Mouse (Mus musculus): ENCODE data around the gene Tent5b.

GRCm38 (mm10) chr4:133480185-133480537 lies 229 bp downstream of the Tent5b start:
- TF ChIP-seq ZC3H11A (IDR thresholded peaks at IDR 0.05; ENCODE audit: borderline replicate concordance, low read depth, low read length) (no peak), HCFC1 (IDR thresholded peaks at IDR 0.05; ENCODE audit: borderline replicate concordance, insufficient read depth, low read length) (no peak), ZNF384 (IDR thresholded peaks at IDR 0.05; ENCODE audit: low read depth, low read length) (no peak)

All from ES-E14 (cell line).